Mouse (Mus musculus): ENCODE data around the gene Unc13d. TPM values are rescaled to one million over a fixed set of nuclear protein-coding genes. Genes with fewer than 3 reads are reported as not detected.
"Not testable (repeated sequence)": the region's sequence is repeated elsewhere in the genome, so short reads cannot be mapped to it uniquely, and the experiment has no call there.

The Unc13d gene
- total RNA-seq (2021) = 1 to 10 TPM; 1.5 to 2.0 TPM
- long read RNA-seq, experiment 1, full-length matches to known transcripts = 2 of 2 reads
- long read RNA-seq, experiment 1, partial matches to known transcripts = 0 of 2 reads
- long read RNA-seq, experiment 1, other reads (novel, unspliced or antisense) = 0 of 2 reads
- long read RNA-seq, experiment 2, full-length matches to known transcripts = 1 of 3 reads
- long read RNA-seq, experiment 2, partial matches to known transcripts = 0 of 3 reads
- long read RNA-seq, experiment 2, other reads (novel, unspliced or antisense) = 2 of 3 reads

GRCm38 (mm10) chr11:116077446-116078204, at the start of gene Unc13d:
Unc13d (minus strand) TSS chr11:116077961.
- intact Hi-C loops (cut with DNase I) = loop anchor here (2.0 kb wide), 1 partner anchor 15 kb away; no protein-coding TSS in a partner anchor

GRCm38 (mm10) chr11:116126261-116126660, 48.5 kb upstream of the Unc13d start:
- H3K27ac ChIP-seq = no peak overlapping the region
- intact Hi-C loops (cut with DNase I) = no loop called here

More at GRCm38 (mm10) chr11:116077446-116078204, at the start of gene Unc13d:
- no peak within 1 kb of the TSS for H3K4me3 ChIP-seq
- no peak for DNase-seq (ENCODE audit: extremely low spot score in 1 of 2, low spot score in 2 of 2)
- H3K27ac ChIP-seq = peak within 1 kb of the TSS; percentile 85
- TF ChIP-seq CTCF (IDR thresholded peaks at IDR 0.05) = peak; percentile 11; the same call in 1 of the 2 replicates

GRCm38 (mm10) chr11:116121731-116122245, 44.0 kb upstream of the Unc13d start:
- H3K4me3 ChIP-seq; H3K27ac ChIP-seq; DNase-seq (ENCODE audit: extremely low spot score in 1 of 2, low spot score in 2 of 2); intact Hi-C loops (cut with DNase I): not testable (repeated sequence)

More at GRCm38 (mm10) chr11:116126261-116126660, 48.5 kb upstream of the Unc13d start:
- H3K4me3 ChIP-seq = no peak overlapping the region
- no peak for TF ChIP-seq CTCF (IDR thresholded peaks at IDR 0.05)
- no peak for DNase-seq (ENCODE audit: extremely low spot score in 1 of 2, low spot score in 2 of 2)

- intact Hi-C loops (cut with DNase I) = no loop called here
- peak; percentile 29 for TF ChIP-seq CTCF (IDR thresholded peaks at IDR 0.05)
- DNase-seq (ENCODE audit: extremely low spot score in 1 of 2, low spot score in 2 of 2) = no peak
- no peak overlapping the region for H3K27ac ChIP-seq
- no peak overlapping the region for H3K4me3 ChIP-seq
These were observed 40.1 kb upstream of the Unc13d start for GRCm38 (mm10) chr11:116117819-116118218.

GRCm38 (mm10) chr11:116117241-116117640, 39.5 kb upstream of the Unc13d start:
- H3K27ac ChIP-seq = no peak overlapping the region
- no peak for TF ChIP-seq CTCF (IDR thresholded peaks at IDR 0.05)
- intact Hi-C loops (cut with DNase I) = no loop called here

GRCm38 (mm10) chr11:116111611-116112203, 33.9 kb upstream of the Unc13d start:
- H3K4me3 ChIP-seq = no peak overlapping the region
- DNase-seq (ENCODE audit: extremely low spot score in 1 of 2, low spot score in 2 of 2) = no peak
- intact Hi-C loops (cut with DNase I) = no loop called here
- no peak overlapping the region for H3K27ac ChIP-seq
- TF ChIP-seq CTCF (IDR thresholded peaks at IDR 0.05) = no peak; the same call in none of the 2 replicates

More at GRCm38 (mm10) chr11:116117241-116117640, 39.5 kb upstream of the Unc13d start:
- H3K4me3 ChIP-seq = no peak overlapping the region
- DNase-seq (ENCODE audit: extremely low spot score in 1 of 2, low spot score in 2 of 2) = no peak

GRCm38 (mm10) chr11:116111067-116111466, 33.3 kb upstream of the Unc13d start:
- no peak for DNase-seq (ENCODE audit: extremely low spot score in 1 of 2, low spot score in 2 of 2)
- Histone ChIP-seq H3K27ac (no peak overlapping the region), H3K4me3 (no peak overlapping the region)
- TF ChIP-seq CTCF (IDR thresholded peaks at IDR 0.05) = peak; percentile 33
- intact Hi-C loops (cut with DNase I) = no loop called here

GRCm38 (mm10) chr11:116110540-116110939, 32.8 kb upstream of the Unc13d start:
- no peak for DNase-seq (ENCODE audit: extremely low spot score in 1 of 2, low spot score in 2 of 2)
- intact Hi-C loops (cut with DNase I) = no loop called here
- H3K27ac ChIP-seq = peak overlapping the region; percentile 50
- no peak for TF ChIP-seq CTCF (IDR thresholded peaks at IDR 0.05)
- H3K4me3 ChIP-seq = peak overlapping the region; percentile 47

- Histone ChIP-seq H3K27ac (peak overlapping the region; percentile 73), H3K4me3 (peak overlapping the region; percentile 47)
- intact Hi-C loops (cut with DNase I) = no loop called here
- DNase-seq (ENCODE audit: extremely low spot score in 1 of 2, low spot score in 2 of 2) = no peak
- no peak for TF ChIP-seq CTCF (IDR thresholded peaks at IDR 0.05)
These were observed 32.4 kb upstream of the Unc13d start for GRCm38 (mm10) chr11:116110131-116110530.

- Histone ChIP-seq H3K4me3 (peak overlapping the region; percentile 47), H3K27ac (peak overlapping the region; percentile 73)
- intact Hi-C loops (cut with DNase I) = no loop called here
- no peak for TF ChIP-seq CTCF (IDR thresholded peaks at IDR 0.05)
- no peak for DNase-seq (ENCODE audit: extremely low spot score in 1 of 2, low spot score in 2 of 2)
These were observed 31.8 kb upstream of the Unc13d start for GRCm38 (mm10) chr11:116109441-116110081.

- H3K27ac ChIP-seq = peak overlapping the region; percentile 50; the same call in 1 of the 2 replicates
- peak in 1 of 2 experiments; percentile 49 for DNase-seq (ENCODE audit: extremely low spot score in 1 of 2, low spot score in 2 of 2)
- peak overlapping the region; percentile 47 for H3K4me3 ChIP-seq
- intact Hi-C loops (cut with DNase I) = no loop called here
- no peak for TF ChIP-seq CTCF (IDR thresholded peaks at IDR 0.05)
These were observed 30.8 kb upstream of the Unc13d start for GRCm38 (mm10) chr11:116108464-116109137.

Measured in left cerebral cortex, adult 2 months (tissue).